Mouse (Mus musculus): ENCODE measurements around the gene Gm21761.
"Not testable (repeated sequence)": the region's sequence is repeated elsewhere in the genome, so short reads cannot be mapped to it uniquely, and the experiment has no call there.

DNA sequence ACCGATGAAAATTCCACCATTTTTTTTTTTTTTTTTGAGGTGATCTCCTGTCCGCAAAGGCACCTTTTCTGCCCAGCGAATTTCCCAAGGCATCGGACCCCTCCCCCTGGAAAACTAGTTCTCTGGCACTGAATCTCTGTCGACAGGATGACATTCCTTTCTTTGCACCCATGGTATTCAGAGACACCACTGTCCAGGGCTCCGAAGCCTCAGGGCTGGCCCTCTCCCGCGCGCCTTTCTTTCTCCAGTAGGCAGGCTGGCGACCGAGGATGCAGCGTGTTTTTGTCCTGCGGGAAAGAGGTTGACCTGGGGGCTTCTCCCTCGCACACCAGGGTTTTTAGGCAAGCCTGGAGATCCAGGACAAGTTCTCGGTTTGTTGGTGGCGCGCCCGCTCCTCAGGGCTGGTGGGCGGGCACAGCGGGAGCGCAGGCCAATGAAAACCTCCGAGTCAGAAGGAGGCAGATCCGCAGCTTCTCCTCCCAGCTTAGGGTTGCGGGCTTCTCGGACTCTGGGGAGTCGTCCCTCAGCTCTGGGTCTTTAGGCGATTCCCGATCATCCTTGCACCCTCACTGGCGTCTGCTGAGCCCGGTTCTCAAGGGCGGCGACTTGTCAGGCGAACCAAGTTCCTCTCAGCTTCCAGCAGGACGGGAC lies 36.4 kb upstream of the Gm21761 start:
- TF ChIP-seq CTCF (IDR thresholded peaks at IDR 0.05; ENCODE audit: low read depth, low read length); POLR2A (IDR thresholded peaks at IDR 0.05; ENCODE audit: insufficient read depth, low read length): not testable (repeated sequence)
